Mouse (Mus musculus): ENCODE data around the gene Cacna2d3. TPM values are rescaled to one million over a fixed set of nuclear protein-coding genes. Genes with fewer than 3 reads are reported as not detected.

The Cacna2d3 gene
- total RNA-seq (2021): 100 to 1,000 TPM; 112 to 115 TPM
- long read RNA-seq, experiment 1, partial matches to known transcripts: 6 of 11 reads
- long read RNA-seq, experiment 1, other reads (novel, unspliced or antisense): 5 of 11 reads
- long read RNA-seq, experiment 2, partial matches to known transcripts: 5 of 15 reads
- long read RNA-seq, experiment 2, other reads (novel, unspliced or antisense): 10 of 15 reads

- Histone ChIP-seq H3K4me3 (peak within 1 kb of the TSS; percentile 66), H3K27ac (peak within 1 kb of the TSS; percentile 97)
- no peak for TF ChIP-seq CTCF (IDR thresholded peaks at IDR 0.05)
- peak; percentile 72 to 75 for DNase-seq (ENCODE audit: extremely low spot score in 1 of 2, low spot score in 2 of 2)
- intact Hi-C loops (cut with DNase I): loop anchor here (2.0 to 5.0 kb wide), 2 partner anchors 46 to 215 kb away; no protein-coding TSS in a partner anchor
Measured at GRCm38 (mm10) chr14:29721488-29722385, at the start of gene Cacna2d3. TSS of gene Cacna2d3 (minus strand) at chr14:29721864.

- intact Hi-C loops (cut with DNase I): loop anchor here (2.0 to 5.0 kb wide), 3 partner anchors 47 to 97 kb away; partner anchors contain the start of gene Cacna2d3
- Histone ChIP-seq H3K4me3 (no peak overlapping the region), H3K27ac (no peak overlapping the region)
- TF ChIP-seq CTCF (IDR thresholded peaks at IDR 0.05): no peak
- no peak for DNase-seq (ENCODE audit: extremely low spot score in 1 of 2, low spot score in 2 of 2)
Measured at GRCm38 (mm10) chr14:29769486-29769885, 47.8 kb upstream of the Cacna2d3 start.

GRCm38 (mm10) chr14:29752876-29753275 lies 31.2 kb upstream of the Cacna2d3 start:
- Histone ChIP-seq H3K27ac (peak overlapping the region; percentile 80), H3K4me3 (no peak overlapping the region)
- DNase-seq (ENCODE audit: extremely low spot score in 1 of 2, low spot score in 2 of 2): peak; percentile 11 to 24
- intact Hi-C loops (cut with DNase I): no loop called here
- TF ChIP-seq CTCF (IDR thresholded peaks at IDR 0.05): no peak

- Histone ChIP-seq H3K4me3 (no peak overlapping the region), H3K27ac (no peak overlapping the region)
- intact Hi-C loops (cut with DNase I): no loop called here
- TF ChIP-seq CTCF (IDR thresholded peaks at IDR 0.05): no peak
- no peak for DNase-seq (ENCODE audit: extremely low spot score in 1 of 2, low spot score in 2 of 2)
Measured at GRCm38 (mm10) chr14:29738751-29739150, 17.1 kb upstream of the Cacna2d3 start.

GRCm38 (mm10) chr14:29730256-29730655 lies 8.6 kb upstream of the Cacna2d3 start:
- no peak overlapping the region for H3K4me3 ChIP-seq
- intact Hi-C loops (cut with DNase I): no loop called here
- DNase-seq (ENCODE audit: extremely low spot score in 1 of 2, low spot score in 2 of 2): no peak
- TF ChIP-seq CTCF (IDR thresholded peaks at IDR 0.05): no peak
- H3K27ac ChIP-seq: no peak overlapping the region

GRCm38 (mm10) chr14:29729009-29729408 lies 7.3 kb upstream of the Cacna2d3 start:
- TF ChIP-seq CTCF (IDR thresholded peaks at IDR 0.05): no peak
- no peak overlapping the region for H3K27ac ChIP-seq
- no peak for DNase-seq (ENCODE audit: extremely low spot score in 1 of 2, low spot score in 2 of 2)
- intact Hi-C loops (cut with DNase I): no loop called here
- H3K4me3 ChIP-seq: no peak overlapping the region

- no peak for TF ChIP-seq CTCF (IDR thresholded peaks at IDR 0.05)
- Histone ChIP-seq H3K27ac (no peak overlapping the region), H3K4me3 (no peak overlapping the region)
- DNase-seq (ENCODE audit: extremely low spot score in 1 of 2, low spot score in 2 of 2): no peak
- intact Hi-C loops (cut with DNase I): no loop called here
Measured at GRCm38 (mm10) chr14:29727596-29727995, 5.9 kb upstream of the Cacna2d3 start.

- intact Hi-C loops (cut with DNase I): loop anchor here (1.0 to 5.0 kb wide), 4 partner anchors 44 to 214 kb away; no protein-coding TSS in a partner anchor
- peak overlapping the region; percentile 66 for H3K4me3 ChIP-seq
- no peak for TF ChIP-seq CTCF (IDR thresholded peaks at IDR 0.05)
- peak; percentile 56 to 62 for DNase-seq (ENCODE audit: extremely low spot score in 1 of 2, low spot score in 2 of 2)
- H3K27ac ChIP-seq: peak overlapping the region; percentile 97
Measured at GRCm38 (mm10) chr14:29723267-29723666, 1.6 kb upstream of the Cacna2d3 start.

GRCm38 (mm10) chr14:29722386-29723221 lies 940 bp upstream of the Cacna2d3 start:
- DNase-seq (ENCODE audit: extremely low spot score in 1 of 2, low spot score in 2 of 2): peak; percentile 64 to 72
- Histone ChIP-seq H3K4me3 (peak overlapping the region; percentile 66), H3K27ac (peak overlapping the region; percentile 97)
- peak; percentile 10; the same call in 1 of the 2 replicates for TF ChIP-seq CTCF (IDR thresholded peaks at IDR 0.05)
- intact Hi-C loops (cut with DNase I): loop anchor here (1.0 to 5.0 kb wide), 4 partner anchors 45 to 214 kb away; no protein-coding TSS in a partner anchor

GRCm38 (mm10) chr14:29721131-29721487 lies 555 bp downstream of the Cacna2d3 start:
- DNase-seq (ENCODE audit: extremely low spot score in 1 of 2, low spot score in 2 of 2): no peak
- Histone ChIP-seq H3K4me3 (peak overlapping the region; percentile 66), H3K27ac (peak overlapping the region; percentile 91)
- TF ChIP-seq CTCF (IDR thresholded peaks at IDR 0.05): no peak
- intact Hi-C loops (cut with DNase I): loop anchor here (5.0 kb wide), 1 partner anchor 46 kb away; no protein-coding TSS in a partner anchor

- DNase-seq (ENCODE audit: extremely low spot score in 1 of 2, low spot score in 2 of 2): peak in 1 of 2 experiments; percentile 8
- intact Hi-C loops (cut with DNase I): loop anchor here (5.0 kb wide), 1 partner anchor 47 kb away; no protein-coding TSS in a partner anchor
- Histone ChIP-seq H3K4me3 (peak overlapping the region; percentile 66), H3K27ac (peak overlapping the region; percentile 91)
- no peak for TF ChIP-seq CTCF (IDR thresholded peaks at IDR 0.05)
Measured at GRCm38 (mm10) chr14:29720334-29720911, 1.2 kb downstream of the Cacna2d3 start.
